Mouse (Mus musculus) midbrain, embryonic 12.5 days (tissue): Measurements from ENCODE around the gene Kcnq4. TPM values are rescaled to one million over a fixed set of nuclear protein-coding genes. Genes with fewer than 3 reads are reported as not detected.

ENCODE experiments used
- ATAC-seq: fragments of 200-750 bp; cut with Nextera tagmentation; 2 replicates; pipeline ENCODE4 v1.8.0; 2017; ENCODE audit warnings: low read depth, moderate TSS enrichment, moderate library complexity; ENCODE audit not compliant: low FRiP score
- H3K27ac ChIP-seq: fragments of 300-500 bp; sonication (generic); replicated peaks from 2 replicates; pipeline ENCODE4 v1.5.1; 2016; ENCODE audit warnings: mild to moderate bottlenecking
- H3K27me3 ChIP-seq: fragments of 300-500 bp; sonication (generic); 2 replicates; pipeline ENCODE4 v1.6.1; 2016; ENCODE audit warnings: mild to moderate bottlenecking
- H3K36me3 ChIP-seq: fragments of 300-500 bp; sonication (generic); 2 replicates; pipeline ENCODE4 v1.6.1; 2016
- H3K4me1 ChIP-seq: fragments of 300-500 bp; sonication (generic); 2 replicates; pipeline ENCODE4 v1.6.1; 2016
- H3K4me2 ChIP-seq: fragments of 300-500 bp; sonication (generic); replicated peaks from 2 replicates; pipeline ENCODE4 v1.6.1; 2016; ENCODE audit warnings: mild to moderate bottlenecking, moderate library complexity
- H3K4me3 ChIP-seq: fragments of 300-500 bp; sonication (generic); 2 replicates; pipeline ENCODE4 v1.5.1; 2016; ENCODE audit warnings: mild to moderate bottlenecking
- H3K9ac ChIP-seq: fragments of 300-500 bp; sonication (generic); replicated peaks from 2 replicates; pipeline ENCODE4 v1.6.1; 2016; ENCODE audit warnings: mild to moderate bottlenecking, moderate library complexity
- H3K9me3 ChIP-seq: fragments of 300-500 bp; sonication (generic); 2 replicates; pipeline ENCODE4 v1.6.1; 2016; ENCODE audit warnings: mild to moderate bottlenecking
- WGBS: fragments of 180-500 bp; shearing (Covaris S2); methylation state at CpG from one replicate; pipeline ENCODE4 v1.1.7; 2016; 5-methylcytosine and 5-hydroxymethylcytosine counted together
- polyA plus RNA-seq: library from polyadenylated mRNA; unstranded; fragments of >200 nt; fragmentation: Nextera tagmentation; extraction: Ambion mirVana; gene quantifications from 2 replicates; pipeline ENCODE4 v1.2.1, GENCODE M21; 2016

The Kcnq4 gene
- polyA plus RNA-seq, 1 experiment from 2014 or later = 3.7 TPM

GRCm38 (mm10) chr4:120692717-120693116, 55.7 kb downstream of the Kcnq4 start:
- Histone ChIP-seq H3K36me3 (no peaks in the 10 kb centered on the region), H3K27me3 (peaks cover 16% of the 10 kb centered on the region), H3K9me3 (no peaks in the 10 kb centered on the region), H3K4me2 (no peak overlapping the region), H3K27ac (no peak overlapping the region), H3K4me3 (no peak overlapping the region), H3K9ac (no peak overlapping the region), H3K4me1 (no peaks in the 10 kb centered on the region)
- ATAC-seq = no peak
- 35% methylated on average over 10 of the region's 10 CpGs for WGBS

GRCm38 (mm10) chr4:120689317-120689716, 59.1 kb downstream of the Kcnq4 start:
- Histone ChIP-seq H3K4me1 (peaks cover 4% of the 10 kb centered on the region; the same call in 1 of the 2 replicates), H3K4me3 (no peak overlapping the region), H3K4me2 (no peak overlapping the region), H3K9ac (no peak overlapping the region), H3K9me3 (no peaks in the 10 kb centered on the region), H3K27me3 (no peaks in the 10 kb centered on the region), H3K27ac (no peak overlapping the region), H3K36me3 (no peaks in the 10 kb centered on the region)
- no peak for ATAC-seq
- 75% methylated on average over 6 of the region's 6 CpGs for WGBS

GRCm38 (mm10) chr4:120687282-120687681, 61.1 kb downstream of the Kcnq4 start:
- Histone ChIP-seq H3K4me3 (no peak overlapping the region), H3K9ac (no peak overlapping the region), H3K9me3 (no peaks in the 10 kb centered on the region), H3K4me1 (peaks cover 4% of the 10 kb centered on the region; the same call in 1 of the 2 replicates), H3K27me3 (no peaks in the 10 kb centered on the region), H3K4me2 (no peak overlapping the region), H3K36me3 (no peaks in the 10 kb centered on the region), H3K27ac (no peak overlapping the region)
- ATAC-seq = no peak
- WGBS = 55% methylated on average over 6 of the region's 6 CpGs

DNA sequence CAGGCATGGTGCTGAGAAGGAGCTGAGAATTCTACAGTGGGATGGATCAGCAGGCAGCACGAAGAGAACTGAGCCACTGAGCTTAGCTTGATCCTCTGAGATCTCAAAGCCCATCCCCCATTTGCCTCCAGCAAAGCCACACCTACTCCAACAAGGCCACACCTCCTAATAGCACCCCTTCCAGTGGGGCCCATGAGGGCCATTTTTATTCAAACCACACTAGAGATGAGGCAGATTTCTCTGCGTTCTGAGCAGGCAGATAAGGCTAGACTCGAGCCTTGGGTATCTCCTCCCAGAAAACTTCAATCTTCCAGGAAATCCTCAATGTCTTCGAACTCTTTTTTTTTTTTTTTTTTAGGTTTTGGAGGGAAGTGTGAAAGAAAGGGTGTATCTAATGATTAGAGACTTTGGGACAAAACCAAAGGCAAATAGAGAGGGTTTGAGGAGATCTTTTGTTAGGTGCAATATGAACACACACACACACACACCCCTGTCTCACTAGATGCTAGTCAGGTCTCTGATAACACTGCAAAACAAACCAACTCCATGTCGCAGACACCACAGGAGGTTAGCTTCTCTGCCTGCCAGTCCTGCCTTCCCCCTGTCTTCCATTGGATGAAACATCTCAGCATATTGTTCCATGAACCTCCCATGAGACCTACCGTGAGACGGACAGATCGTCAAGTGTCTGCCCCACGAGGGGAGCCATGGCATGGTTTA, 65.0 kb downstream of the Kcnq4 start:
- H3K9ac ChIP-seq = no peak overlapping the region
- H3K36me3 ChIP-seq = no peaks in the 10 kb centered on the region
- no peak overlapping the region for H3K27ac ChIP-seq
- no peak overlapping the region for H3K4me3 ChIP-seq
- H3K27me3 ChIP-seq = 0 out of 2 replicates have a peak, but pooled peaks cover 3% of the 10 kb centered on the region
- H3K9me3 ChIP-seq = no peaks in the 10 kb centered on the region
- WGBS = 56% methylated on average over 9 of the region's 9 CpGs
- H3K4me2 ChIP-seq = no peak overlapping the region
- peaks cover 4% of the 10 kb centered on the region; the same call in 1 of the 2 replicates for H3K4me1 ChIP-seq
- ATAC-seq = no peak

DNA sequence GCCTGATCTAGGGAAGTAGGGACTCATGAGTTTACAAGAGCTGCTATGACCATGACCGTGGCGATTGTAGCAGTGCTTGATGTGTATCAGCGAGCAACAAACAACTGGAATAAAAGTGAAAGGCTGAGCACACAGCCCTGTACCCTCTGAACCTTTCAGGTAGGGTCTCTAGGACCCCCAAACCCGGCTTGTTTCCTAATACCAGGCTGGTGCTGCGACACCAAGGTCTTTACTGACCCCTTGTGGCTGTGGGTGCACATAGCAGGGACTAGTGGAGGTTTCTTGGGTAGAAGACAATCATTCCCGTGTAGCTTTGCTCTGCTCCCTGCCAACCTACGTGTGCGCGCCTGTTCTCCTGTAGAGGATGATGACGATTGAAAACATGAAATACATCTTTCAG, 66.2 kb downstream of the Kcnq4 start:
- 0 out of 2 replicates have a peak, but pooled peaks cover 3% of the 10 kb centered on the region for H3K27me3 ChIP-seq
- no peak for ATAC-seq
- no peak overlapping the region for H3K27ac ChIP-seq
- H3K9me3 ChIP-seq = no peaks in the 10 kb centered on the region
- H3K36me3 ChIP-seq = no peaks in the 10 kb centered on the region
- H3K4me3 ChIP-seq = no peak overlapping the region
- H3K4me1 ChIP-seq = peaks cover 2% of the 10 kb centered on the region; the same call in 1 of the 2 replicates
- H3K4me2 ChIP-seq = no peak overlapping the region
- WGBS = 29% methylated on average over 10 of the region's 10 CpGs
- H3K9ac ChIP-seq = no peak overlapping the region

- 57% methylated on average over 7 of the region's 7 CpGs for WGBS
Measured at GRCm38 (mm10) chr4:120680953-120681352, 67.5 kb downstream of the Kcnq4 start.

GRCm38 (mm10) chr4:120675640-120676039, 72.8 kb downstream of the Kcnq4 start:
- H3K27ac ChIP-seq = no peak overlapping the region
- peaks cover 16% of the 10 kb centered on the region for H3K27me3 ChIP-seq
- no peaks in the 10 kb centered on the region for H3K4me1 ChIP-seq
- ATAC-seq = no peak
- H3K4me2 ChIP-seq = no peak overlapping the region
- no peaks in the 10 kb centered on the region for H3K36me3 ChIP-seq
- H3K9me3 ChIP-seq = no peaks in the 10 kb centered on the region
- WGBS = 70% methylated on average over 2 of the region's 2 CpGs
- no peak overlapping the region for H3K9ac ChIP-seq
- H3K4me3 ChIP-seq = no peak overlapping the region

More at GRCm38 (mm10) chr4:120680953-120681352, 67.5 kb downstream of the Kcnq4 start:
- H3K9me3 ChIP-seq = no peaks in the 10 kb centered on the region
- no peak overlapping the region for H3K27ac ChIP-seq
- no peak overlapping the region for H3K4me2 ChIP-seq
- no peak for ATAC-seq
- no peak overlapping the region for H3K9ac ChIP-seq
- no peaks in the 10 kb centered on the region for H3K4me1 ChIP-seq
- 0 out of 2 replicates have a peak, but pooled peaks cover 3% of the 10 kb centered on the region for H3K27me3 ChIP-seq
- H3K36me3 ChIP-seq = no peaks in the 10 kb centered on the region
- H3K4me3 ChIP-seq = no peak overlapping the region

DNA sequence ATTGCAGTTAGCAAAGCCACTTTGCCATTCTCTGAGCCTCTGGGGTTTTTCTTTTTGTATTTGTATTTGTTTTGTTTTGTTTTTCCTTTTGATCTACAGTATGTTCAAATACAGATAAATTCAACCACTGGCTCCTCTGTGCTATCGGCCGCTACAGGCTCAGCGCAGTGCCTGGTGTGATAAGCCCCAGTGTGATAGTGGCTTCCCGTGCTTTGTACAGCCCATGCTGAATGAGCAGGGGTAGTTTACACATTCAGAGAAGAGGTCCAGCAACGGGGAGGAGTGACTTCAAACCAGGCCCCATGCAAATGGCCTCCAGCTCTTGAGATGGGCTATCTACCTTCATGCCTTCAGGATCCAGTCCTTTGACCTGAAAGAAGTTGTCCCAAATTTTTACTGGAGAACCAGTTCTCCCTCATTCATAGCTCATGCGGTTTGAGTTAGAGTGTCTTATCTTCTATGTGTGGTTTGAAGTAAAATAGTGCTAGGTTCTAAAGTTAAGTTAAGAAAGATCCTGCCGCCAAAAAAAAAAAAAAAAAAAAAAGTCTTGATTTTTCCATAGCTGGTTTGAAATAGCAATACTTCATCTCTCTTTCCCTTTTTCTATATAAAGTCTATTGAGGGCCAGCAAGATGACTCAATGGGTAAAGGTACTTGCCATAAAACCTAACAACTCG, 73.5 kb downstream of the Kcnq4 start:
- Histone ChIP-seq H3K4me3 (no peak overlapping the region), H3K27me3 (peaks cover 21% of the 10 kb centered on the region), H3K36me3 (no peaks in the 10 kb centered on the region), H3K9me3 (no peaks in the 10 kb centered on the region), H3K9ac (no peak overlapping the region), H3K4me1 (no peaks in the 10 kb centered on the region), H3K4me2 (no peak overlapping the region), H3K27ac (no peak overlapping the region)
- no peak for ATAC-seq
- WGBS = 71% methylated on average over 8 of the region's 8 CpGs

DNA sequence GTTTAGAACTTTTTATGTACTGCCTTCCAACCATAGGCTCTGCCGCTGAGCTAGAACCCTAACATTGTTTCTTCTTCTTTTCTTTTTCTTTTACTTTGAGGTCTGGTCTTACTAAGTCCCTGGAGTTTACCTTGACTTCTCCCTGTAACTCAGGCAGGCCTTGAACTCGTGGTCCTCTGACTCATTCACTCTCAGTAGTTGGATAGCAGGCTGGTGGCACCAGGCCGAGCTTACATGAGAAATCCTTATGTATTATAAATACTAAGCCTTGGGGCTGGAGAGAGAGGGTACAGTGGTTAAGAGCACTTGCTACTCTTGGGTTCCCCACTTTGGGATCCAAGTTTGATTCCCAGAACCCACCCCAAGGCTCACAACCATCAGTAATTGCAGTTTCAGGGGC, 74.8 kb downstream of the Kcnq4 start:
- H3K36me3 ChIP-seq = no peaks in the 10 kb centered on the region
- H3K9ac ChIP-seq = no peak overlapping the region
- ATAC-seq = no peak
- WGBS = 89% methylated on average over 3 of the region's 3 CpGs
- H3K9me3 ChIP-seq = no peaks in the 10 kb centered on the region
- no peak overlapping the region for H3K4me3 ChIP-seq
- H3K27ac ChIP-seq = no peak overlapping the region
- no peaks in the 10 kb centered on the region for H3K4me1 ChIP-seq
- H3K4me2 ChIP-seq = no peak overlapping the region
- H3K27me3 ChIP-seq = peaks cover 32% of the 10 kb centered on the region

DNA sequence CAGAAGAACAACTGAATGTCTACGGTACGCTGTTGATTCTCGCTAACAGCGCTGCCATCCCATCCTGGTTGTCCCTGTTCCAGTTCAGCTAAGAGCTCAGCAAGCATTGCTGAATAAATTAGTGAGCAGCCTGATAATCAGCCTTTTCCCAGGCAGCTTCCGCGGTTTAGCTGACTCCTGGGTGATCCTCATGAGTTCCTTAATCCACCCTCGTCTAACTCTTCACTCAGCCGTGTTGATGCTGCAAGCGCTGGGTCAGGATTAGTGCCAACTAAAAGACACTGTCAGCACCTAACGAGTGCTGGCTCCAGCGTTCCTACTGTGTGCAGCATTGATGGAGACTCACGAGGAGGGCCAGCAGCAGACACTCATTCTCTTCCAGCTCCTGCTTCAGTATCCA, 77.4 kb downstream of the Kcnq4 start:
- Histone ChIP-seq H3K27me3 (peaks cover 57% of the 10 kb centered on the region), H3K9me3 (no peaks in the 10 kb centered on the region), H3K9ac (no peak overlapping the region), H3K4me1 (peaks cover 13% of the 10 kb centered on the region), H3K27ac (no peak overlapping the region), H3K4me3 (no peak overlapping the region), H3K36me3 (no peaks in the 10 kb centered on the region), H3K4me2 (no peak overlapping the region)
- ATAC-seq = no peak
- WGBS = 29% methylated on average over 12 of the region's 12 CpGs

- 71% methylated on average over 5 of the region's 5 CpGs for WGBS
- peaks cover 16% of the 10 kb centered on the region for H3K4me1 ChIP-seq
- ATAC-seq = no peak
- H3K4me3 ChIP-seq = no peak overlapping the region
- no peak overlapping the region for H3K9ac ChIP-seq
- H3K27me3 ChIP-seq = peaks cover 67% of the 10 kb centered on the region
- no peaks in the 10 kb centered on the region for H3K9me3 ChIP-seq
- H3K36me3 ChIP-seq = no peaks in the 10 kb centered on the region
- no peak overlapping the region for H3K4me2 ChIP-seq
- H3K27ac ChIP-seq = no peak overlapping the region
Measured at GRCm38 (mm10) chr4:120669585-120669984, 78.8 kb downstream of the Kcnq4 start.

DNA sequence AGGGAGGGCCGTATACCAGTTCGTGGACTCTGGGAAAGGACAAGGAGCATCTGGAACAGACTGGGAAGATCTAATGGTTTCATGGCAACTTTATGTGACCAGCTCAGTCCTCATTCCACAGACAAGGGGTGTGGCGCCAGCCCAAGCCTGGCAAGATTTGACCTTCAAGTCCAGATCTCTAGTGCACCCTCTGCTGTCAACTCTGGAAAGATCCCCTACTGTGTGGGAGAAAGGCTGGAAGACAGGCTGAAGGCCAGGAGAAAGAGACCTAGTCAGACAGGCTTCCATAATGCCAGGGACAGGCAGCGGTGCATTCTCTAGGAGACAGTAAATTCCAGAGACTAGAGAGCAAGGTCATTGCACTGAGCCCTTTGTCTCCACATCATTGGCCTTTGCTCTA, 79.9 kb downstream of the Kcnq4 start:
- Histone ChIP-seq H3K27me3 (peaks cover 67% of the 10 kb centered on the region), H3K4me1 (peaks cover 16% of the 10 kb centered on the region), H3K9ac (no peak overlapping the region), H3K27ac (no peak overlapping the region), H3K36me3 (no peaks in the 10 kb centered on the region), H3K4me2 (no peak overlapping the region), H3K4me3 (no peak overlapping the region), H3K9me3 (no peaks in the 10 kb centered on the region)
- ATAC-seq = no peak
- 94% methylated on average over 4 of the region's 4 CpGs for WGBS
